Mouse (Mus musculus) CD4-positive helper T cell, adult 2 months (primary cell): ENCODE data around the gene Pde12.
"Not testable (repeated sequence)": the region's sequence is repeated elsewhere in the genome, so short reads cannot be mapped to it uniquely, and the experiment has no call there.

Experiments used
- DNase-seq: peaks from one replicate; pipeline ENCODE4 v3.0.0-alpha.2; 2012; ENCODE audit warnings: low read depth, missing footprints, low spot score

Pde12 gene

GRCm38 (mm10) chr14:26669292-26670073 is at the start of gene Pde12:
TSS of gene Pde12 (minus strand) at chr14:26669883.
- peak; percentile 92 for DNase-seq

DNA sequence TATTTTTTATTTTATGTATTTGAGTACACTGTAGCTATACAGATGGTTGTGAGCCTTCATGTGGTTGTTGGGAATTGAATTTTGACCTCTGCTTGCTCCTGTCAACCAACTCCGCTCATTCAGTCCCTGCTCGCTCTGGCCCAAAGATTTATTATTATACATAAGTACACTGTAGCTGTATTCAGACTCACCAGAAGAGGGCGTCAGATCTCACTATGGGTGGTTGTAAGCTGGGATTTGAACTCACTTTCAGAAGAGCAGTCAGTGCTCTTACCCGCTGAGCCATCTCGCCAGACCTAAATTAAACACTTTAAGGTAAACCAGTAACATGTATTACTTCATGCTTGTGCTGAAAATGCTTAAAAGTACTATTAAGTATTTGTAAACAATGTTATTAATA is 35.6 kb upstream of the Pde12 start:
- DNase-seq: not testable (repeated sequence)

DNA sequence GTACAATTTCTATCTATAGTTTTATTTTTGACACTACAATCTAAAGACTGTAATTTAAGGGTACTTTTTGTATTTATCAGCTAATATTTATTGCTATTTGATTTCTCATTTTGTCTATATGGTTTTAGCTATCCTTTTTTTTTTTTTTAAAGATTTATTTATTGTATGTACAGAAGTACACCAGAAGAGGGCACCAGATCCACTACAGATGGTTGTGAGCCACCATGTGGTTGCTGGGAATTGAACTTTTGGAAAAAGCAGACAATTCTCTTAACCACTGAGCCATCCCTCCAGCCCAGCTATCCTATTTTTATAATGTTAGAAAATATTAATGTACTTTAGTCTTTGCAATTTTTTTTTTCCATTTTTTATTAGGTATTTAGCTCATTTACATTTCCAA is 28.2 kb upstream of the Pde12 start:
- peak; percentile 42 for DNase-seq

DNA sequence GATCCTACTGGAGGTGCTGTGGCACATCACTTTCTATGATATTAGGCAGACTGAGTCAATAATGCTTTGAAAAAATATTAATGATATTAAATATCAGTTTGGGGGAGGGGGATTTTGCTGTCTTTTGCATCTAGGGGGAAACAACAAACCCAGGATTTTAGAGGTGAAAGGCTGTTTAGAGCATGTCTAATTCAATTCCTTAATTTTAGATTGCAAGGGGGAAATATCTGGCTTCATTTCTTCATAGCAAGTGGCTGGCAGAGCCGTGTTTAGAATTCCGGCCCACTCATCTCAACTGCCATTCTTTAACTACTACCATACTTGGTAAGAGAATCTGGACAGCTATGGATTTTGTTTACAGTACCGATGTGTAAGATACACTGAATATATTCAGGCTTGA is 23.3 kb upstream of the Pde12 start, which contains the start of gene Dnah12:
Dnah12 (plus strand) TSS at position 301 of the 400 bp plus-strand sequence.
- no peak for DNase-seq

GRCm38 (mm10) chr14:26691363-26691762 is 21.7 kb upstream of the Pde12 start:
- DNase-seq: no peak

DNA sequence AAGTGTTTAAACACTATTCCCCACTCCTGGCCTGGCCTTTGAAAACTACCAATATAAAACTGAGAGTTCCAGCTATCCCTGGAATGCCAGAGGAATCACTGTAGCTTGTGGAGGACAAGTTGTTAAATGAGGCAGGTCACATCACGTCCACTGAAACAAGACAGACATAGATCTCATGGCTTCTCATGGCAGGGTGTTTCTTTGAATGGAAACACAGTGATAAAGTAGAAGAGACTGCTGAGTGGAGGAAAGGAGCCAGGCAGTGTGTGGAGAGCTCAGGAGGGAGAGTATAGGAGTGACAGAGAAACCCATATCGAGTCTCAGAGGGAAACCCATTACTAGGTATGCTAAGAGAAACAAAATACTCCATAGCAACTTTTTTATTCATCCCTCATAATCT is 21.0 kb upstream of the Pde12 start:
- no peak for DNase-seq

DNA sequence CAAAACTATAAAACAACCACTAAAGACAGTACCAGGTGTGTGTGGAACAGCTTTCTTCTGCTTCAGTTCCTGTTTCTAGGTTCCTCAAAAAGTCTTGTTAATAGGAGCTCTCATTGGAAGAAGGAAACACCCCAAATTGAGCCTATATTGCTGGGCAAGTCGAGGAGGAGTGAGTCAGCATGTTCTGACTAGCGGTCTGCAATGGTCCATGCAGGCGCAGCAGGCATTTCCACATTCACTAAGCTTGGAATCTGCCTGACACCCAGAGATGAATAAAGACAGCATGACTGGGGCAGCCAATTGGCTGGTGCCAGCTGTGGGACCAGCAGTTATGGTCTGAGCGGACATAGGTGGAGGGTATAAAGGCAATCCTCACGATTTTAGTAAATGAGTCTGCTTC is 6.1 kb upstream of the Pde12 start:
- no peak for DNase-seq

DNA sequence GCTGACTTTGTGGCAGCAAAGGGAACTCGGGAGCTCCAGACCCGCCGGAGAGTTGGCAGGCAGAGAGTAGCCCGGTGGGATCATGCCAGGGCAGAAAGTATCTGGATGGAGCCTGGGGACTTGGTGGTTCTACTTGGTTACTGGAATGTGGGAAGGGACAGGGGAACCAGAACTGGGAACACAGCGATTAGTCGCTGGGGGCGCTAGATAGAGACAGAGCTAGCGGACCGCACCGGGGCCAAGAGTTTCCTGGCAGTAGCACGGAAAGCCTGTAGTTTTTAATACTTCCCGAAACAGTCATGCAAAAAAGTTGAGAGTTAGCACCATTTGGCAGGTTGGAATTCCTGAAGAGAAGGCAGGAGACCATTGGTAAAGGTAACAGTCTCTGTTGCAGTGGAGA is 5.7 kb upstream of the Pde12 start:
- no peak for DNase-seq

DNA sequence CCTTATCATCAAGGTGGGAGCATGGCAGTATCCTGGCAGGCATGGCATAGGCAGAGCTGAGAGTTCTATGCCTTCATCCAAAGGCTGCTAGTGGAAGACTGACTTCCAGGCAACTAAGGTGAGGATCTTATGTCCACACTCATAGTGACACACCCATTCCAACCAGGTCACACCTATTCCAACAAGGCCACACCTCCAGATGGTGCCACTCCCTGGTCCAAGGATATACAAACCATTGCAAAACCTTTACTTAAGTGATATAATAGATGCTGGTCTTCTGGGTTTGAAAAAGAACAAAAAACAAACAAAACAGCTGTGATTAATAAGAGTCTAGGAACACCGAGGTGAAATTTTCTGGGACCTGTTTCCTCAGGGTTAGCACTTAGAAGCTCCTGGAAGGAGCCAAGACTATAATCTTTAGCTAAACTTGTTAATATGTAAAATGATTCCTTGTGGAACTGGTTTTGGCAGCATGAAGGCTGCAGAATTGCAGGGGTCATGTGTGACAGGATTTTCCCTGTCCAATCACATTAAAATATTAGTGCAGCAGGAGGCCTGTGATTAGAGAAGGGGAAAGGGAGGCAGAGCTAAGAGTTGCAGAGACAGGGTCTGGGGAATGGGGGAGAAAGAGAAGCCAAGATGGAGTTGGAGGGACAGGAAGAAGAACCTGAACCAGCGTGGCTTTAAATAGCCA is 4.9 kb upstream of the Pde12 start:
- not testable (repeated sequence) for DNase-seq

GRCm38 (mm10) chr14:26671870-26672615 is 2.4 kb upstream of the Pde12 start:
- peak; percentile 53 for DNase-seq

GRCm38 (mm10) chr14:26670964-26671363 is 1.3 kb upstream of the Pde12 start:
- no peak for DNase-seq

DNA sequence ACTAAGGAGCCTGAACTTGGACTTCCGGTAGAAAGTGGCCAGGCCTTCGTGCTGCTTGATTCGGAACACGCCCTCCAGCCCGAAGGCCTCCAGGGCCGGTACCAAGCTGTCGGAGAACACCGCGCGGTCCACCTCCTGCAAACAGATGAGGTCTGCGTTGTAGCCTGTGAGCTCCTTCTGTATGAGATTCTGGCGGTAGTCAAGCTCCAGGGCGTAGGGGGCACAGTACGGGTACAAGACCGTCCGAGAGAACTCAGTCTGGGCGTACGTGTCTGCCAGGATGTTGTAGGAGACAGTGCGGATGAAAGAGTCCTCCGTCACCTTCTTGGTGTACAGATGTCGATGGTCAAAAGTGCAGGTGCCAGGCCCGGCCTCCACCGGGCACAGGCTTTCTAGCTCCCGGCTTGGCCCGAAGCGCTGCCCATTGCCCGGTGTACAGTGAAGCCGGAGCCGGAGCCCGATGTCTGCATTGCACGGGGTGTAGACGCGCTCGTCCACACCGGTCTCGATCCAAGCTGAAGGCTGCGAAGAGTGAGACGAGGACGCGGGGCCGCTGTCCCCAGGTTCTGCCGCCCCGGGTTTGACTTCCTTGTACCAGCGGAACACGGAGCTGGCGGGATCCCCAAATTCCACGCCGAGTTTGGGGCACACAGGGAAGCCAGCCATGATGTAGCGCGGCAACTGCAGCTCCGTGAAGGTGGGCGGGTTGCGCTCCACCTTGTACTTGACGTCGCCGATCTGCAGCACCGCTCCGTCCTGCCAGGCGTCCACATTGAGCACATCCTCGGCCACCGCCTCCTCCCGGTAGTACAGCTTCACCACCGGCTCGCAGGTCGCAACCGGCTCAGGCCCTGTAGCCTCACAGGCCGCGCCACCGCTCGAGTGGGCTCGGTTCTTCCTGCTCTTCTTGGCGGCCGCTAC is 1.1 kb downstream of the Pde12 start:
- peak; percentile 50 for DNase-seq

DNA sequence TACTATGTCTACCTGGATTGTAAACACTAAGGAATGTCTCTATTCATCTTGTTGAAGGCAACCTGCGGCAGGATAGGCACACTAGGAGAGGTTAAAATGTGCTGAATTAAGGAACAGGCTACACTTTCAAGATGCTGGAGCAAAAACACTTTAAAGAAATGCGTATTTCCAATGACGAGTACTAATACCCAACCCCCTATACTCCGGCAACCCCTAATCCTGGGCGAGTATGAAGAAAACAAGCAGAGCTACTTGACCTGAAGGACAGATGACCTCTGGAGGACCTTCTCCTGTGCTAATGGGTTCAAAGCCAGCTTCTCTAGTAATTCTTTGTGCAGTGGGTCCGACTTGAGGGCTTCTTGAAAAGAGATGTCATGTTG is 1.7 kb downstream of the Pde12 start:
- no peak for DNase-seq

- DNase-seq: no peak
Observed at GRCm38 (mm10) chr14:26663851-26664250, 5.8 kb downstream of the Pde12 start.

DNA sequence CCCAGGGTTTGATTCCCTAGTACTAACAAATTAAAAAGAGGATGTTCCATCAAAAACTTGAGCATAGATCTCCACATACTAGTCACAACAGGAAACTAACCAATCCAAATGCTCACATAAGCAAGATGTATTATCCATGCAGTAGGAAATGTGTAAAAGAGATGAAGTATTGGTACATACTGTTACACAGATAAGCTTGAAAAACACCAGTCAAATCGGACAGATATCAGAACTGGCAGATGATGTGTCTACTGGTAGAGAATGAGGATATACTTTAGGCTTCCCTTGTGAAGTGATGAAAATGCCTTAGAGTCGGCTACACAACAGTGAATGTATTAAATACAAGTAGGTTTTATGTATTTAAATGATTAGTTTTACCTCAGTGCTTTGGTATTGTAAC is 7.2 kb downstream of the Pde12 start:
- no peak for DNase-seq

GRCm38 (mm10) chr14:26662016-26662415 is 7.7 kb downstream of the Pde12 start:
- no peak for DNase-seq

- no peak for DNase-seq
Observed at GRCm38 (mm10) chr14:26660233-26660632, 9.4 kb downstream of the Pde12 start.

DNA sequence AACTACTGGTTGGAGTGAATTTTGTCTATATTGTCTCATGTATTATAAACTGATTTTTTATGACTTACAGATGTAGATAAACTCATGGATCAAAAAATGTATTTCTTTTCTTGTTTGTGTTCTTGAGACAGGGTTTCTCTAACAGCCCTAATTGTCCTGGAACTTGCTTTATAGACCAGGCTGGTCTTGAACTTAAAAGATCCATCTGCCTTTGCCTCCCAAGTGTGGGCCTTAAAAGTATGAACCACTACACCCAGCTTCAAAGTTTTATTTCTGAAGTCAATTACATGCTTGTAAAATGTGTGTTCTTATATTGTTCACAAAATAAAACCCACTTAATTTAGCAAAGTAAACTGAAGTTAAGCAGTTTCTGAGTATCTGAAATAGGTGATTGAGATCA is 11.5 kb downstream of the Pde12 start:
- no peak for DNase-seq

DNA sequence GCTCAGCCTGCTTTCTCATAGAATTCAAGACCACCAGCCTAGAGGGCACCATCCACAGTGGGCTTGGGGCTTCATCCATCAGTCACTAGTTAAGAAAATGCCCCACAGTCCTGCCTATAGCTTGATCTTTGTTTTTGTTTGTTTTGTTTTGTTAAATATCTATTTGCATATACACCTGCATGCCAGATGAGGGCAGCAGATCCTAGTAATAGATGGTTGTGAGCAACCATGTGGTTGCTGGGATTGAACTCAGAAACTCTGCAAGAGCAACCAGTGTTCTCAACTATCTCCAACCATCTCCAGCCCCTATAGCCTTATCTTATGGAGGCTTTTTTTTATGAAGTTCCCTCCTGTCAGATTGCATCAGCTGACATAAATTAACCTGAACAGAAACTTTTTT is 17.8 kb downstream of the Pde12 start:
- peak; percentile 67 for DNase-seq

DNA sequence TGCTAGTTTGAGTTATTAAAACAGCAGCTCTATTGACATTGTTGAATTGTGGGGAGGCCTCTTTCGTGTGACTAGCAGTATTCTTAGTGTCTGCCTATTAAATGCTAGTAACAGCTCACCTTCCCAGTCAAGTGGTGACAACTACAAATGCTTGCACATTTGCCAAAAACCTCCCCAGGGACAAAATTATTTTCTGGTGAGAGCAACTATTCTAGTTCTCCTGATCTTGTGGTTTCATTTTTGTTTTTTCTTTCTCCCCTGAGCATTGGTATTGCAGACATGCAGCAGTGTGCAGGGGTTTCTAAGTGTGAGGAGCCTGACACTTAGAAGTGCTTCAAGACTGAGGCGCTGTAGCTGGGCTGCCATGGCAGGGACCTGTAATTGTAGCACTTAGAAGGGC is 21.9 kb downstream of the Pde12 start:
- DNase-seq: no peak

DNA sequence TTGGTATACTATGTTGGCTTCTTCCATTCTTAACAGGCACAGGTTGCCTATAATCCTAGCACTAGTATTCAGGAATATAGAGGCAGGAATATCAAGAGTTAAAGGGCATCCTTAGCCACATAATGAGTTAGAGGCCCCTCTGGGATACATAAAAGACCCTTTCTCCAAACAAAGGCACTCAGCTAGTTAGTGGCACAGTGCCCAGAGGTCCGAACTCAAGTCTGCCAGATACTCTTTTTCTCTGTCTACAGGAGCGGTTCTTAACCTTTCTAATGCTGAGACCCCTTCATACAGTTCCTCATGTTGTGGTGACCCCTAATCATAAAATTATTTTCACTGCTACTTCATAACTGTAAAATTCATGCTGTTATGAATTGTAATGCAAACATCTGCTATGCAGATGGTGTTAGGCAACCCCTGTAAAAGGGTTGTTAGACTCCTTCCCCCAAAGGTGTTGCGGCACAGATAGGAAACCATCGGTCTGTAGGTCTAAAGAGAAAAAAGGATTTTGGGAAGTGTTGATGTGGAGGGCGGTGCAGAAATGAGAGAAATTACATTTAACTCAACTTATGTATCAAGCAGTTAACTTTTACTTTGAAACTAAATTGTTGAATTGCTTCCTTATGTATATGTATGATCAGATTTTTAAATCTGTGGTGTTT is 23.6 kb downstream of the Pde12 start:
- DNase-seq: no peak
